Mouse (Mus musculus) cerebellum, adult 2 months (tissue): ENCODE measurements around the gene AV320801.
"Not testable (repeated sequence)": the region's sequence is repeated elsewhere in the genome, so short reads cannot be mapped to it uniquely, and the experiment has no call there.

Experiments
- CTCF ChIP-seq: fragments of 200-500 bp; IDR thresholded peaks from 2 replicates; pipeline ENCODE4 v1.5.1; 2011; ENCODE audit warnings: low read depth, mild to moderate bottlenecking, control low read depth, low read length, moderate library complexity, borderline replicate concordance; ENCODE audit not compliant: insufficient read depth
- POLR2A ChIP-seq: fragments of 200-500 bp; IDR thresholded peaks from 2 replicates; pipeline ENCODE4 v1.6.1; 2011; ENCODE audit warnings: low read length, control low read depth, borderline replicate concordance; ENCODE audit not compliant: insufficient read depth

DNA sequence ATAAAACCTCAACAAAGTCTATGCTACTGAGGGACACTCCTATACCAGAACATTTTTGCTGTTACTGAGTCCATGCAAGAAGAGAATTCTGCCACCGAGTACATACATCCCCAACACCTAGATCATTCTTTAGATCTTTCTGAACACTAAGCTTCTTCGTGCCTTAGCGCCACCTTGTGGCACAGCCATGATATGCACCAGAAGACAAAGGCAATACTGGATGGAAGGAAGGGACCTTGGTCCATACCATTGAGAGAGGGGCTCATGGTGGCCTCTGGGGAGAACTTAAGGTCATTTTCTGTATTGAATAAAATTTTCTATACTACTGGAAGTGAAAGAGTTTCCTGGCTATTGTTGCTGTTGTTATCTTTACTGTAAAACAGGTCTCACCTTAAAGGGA lies 11.2 kb upstream of the AV320801 start:
- not testable (repeated sequence) for TF ChIP-seq POLR2A, CTCF
